Mouse (Mus musculus) bone marrow, adult 2 months (tissue): Measurements from ENCODE around the gene Lrrc43.

ENCODE experiments used
- CTCF ChIP-seq: fragments of 200-500 bp; IDR thresholded peaks from 2 replicates; pipeline ENCODE4 v1.5.1; 2011; ENCODE audit warnings: low read length, control low read depth; ENCODE audit not compliant: control insufficient read depth, insufficient read depth
- POLR2A ChIP-seq: fragments of 200-500 bp; IDR thresholded peaks from 2 replicates; pipeline ENCODE4 v1.6.1; 2011; ENCODE audit warnings: low read depth, mild to moderate bottlenecking, control low read depth, low read length, borderline replicate concordance; ENCODE audit not compliant: control insufficient read depth

DNA sequence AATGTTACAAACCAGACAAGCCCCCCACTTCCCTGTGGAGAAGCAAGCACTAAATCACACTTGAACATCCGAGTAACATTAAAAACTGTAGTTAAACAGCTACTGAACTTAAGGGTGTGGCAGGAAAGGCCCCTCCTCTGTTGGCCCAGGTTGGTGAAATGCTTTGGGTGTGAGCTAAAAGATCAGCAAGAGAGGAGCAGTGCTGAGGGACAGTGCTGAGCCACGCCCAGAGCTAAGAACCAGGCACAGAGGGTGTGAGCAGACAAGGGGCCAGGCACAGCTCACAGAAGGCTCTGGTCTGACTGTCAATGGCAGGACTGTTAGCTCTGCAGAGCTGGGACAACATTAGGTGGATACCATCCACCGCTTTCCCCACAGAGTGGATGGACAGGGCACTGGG, 23.0 kb downstream of the Lrrc43 start:
- TF ChIP-seq POLR2A (no peak), CTCF (no peak)
